Mouse (Mus musculus): Measurements from ENCODE around the gene Nrarp.

- TF ChIP-seq CTCF (IDR thresholded peaks at IDR 0.05; ENCODE audit: low read depth): no peak
- no peak for TF ChIP-seq EP300 (IDR thresholded peaks at IDR 0.05; ENCODE audit: low read depth)
Measured at GRCm38 (mm10) chr2:25231038-25231437, 50.5 kb downstream of the Nrarp start.
